ENCODE assay signal across 8 mouse cellular contexts in genomic region chr16:31664287-31664597, GRCm38 (mm10). TPM values are rescaled to one million over a fixed set of nuclear protein-coding genes. Genes with fewer than 3 reads are reported as not detected.
DNase-seq lines count a peak whose midpoint lies in the region; ATAC-seq and TF ChIP-seq lines count a peak whose summit lies in the region.

No protein-coding gene starts in this region.

- peak overlapping the region; percentile 92 for H3K4me3 ChIP-seq in kidney, embryonic 14.5 days (ENCODE audit: low read length)
- H3K4me3 ChIP-seq in bone marrow, adult 2 months (replicated peaks; ENCODE audit: control insufficient read depth, low read depth, low read length) = peak overlapping the region; percentile 78
- H3K4me3 ChIP-seq in hindbrain, embryonic 16.5 days (ENCODE audit: low read length) = peak overlapping the region; percentile 96
- H3K4me3 ChIP-seq in midbrain, embryonic 14.5 days (replicated peaks; ENCODE audit: low read depth, low read length) = peak overlapping the region; percentile 89

- peak overlapping the region; percentile 90 for H3K9ac ChIP-seq in kidney, embryonic 14.5 days (ENCODE audit: low read depth, low read length)
- peak overlapping the region; percentile 87 for H3K9ac ChIP-seq in hindbrain, embryonic 16.5 days (ENCODE audit: low read depth, low read length)
- H3K9ac ChIP-seq in midbrain, embryonic 14.5 days (replicated peaks; ENCODE audit: low read length) = peak overlapping the region; percentile 70

- H3K27ac ChIP-seq in kidney, embryonic 14.5 days (ENCODE audit: low read depth, low read length) = peak overlapping the region; percentile 91
- H3K27ac ChIP-seq in bone marrow, adult 2 months (ENCODE audit: control insufficient read depth, insufficient read depth, low read depth, low read length, poor library complexity) = peak overlapping the region; percentile 95; the same call in 1 of the 2 replicates
- peak overlapping the region; percentile 77 for H3K27ac ChIP-seq in hindbrain, embryonic 16.5 days (ENCODE audit: low read depth, low read length)
- H3K27ac ChIP-seq in midbrain, embryonic 14.5 days (replicated peaks; ENCODE audit: low read depth, low read length) = peak overlapping the region; percentile 83

- no peak for ATAC-seq in kidney, embryonic 14.5 days (ENCODE audit: low FRiP score, low TSS enrichment)
- peak; percentile 75; the same call in 1 of the 2 replicates for ATAC-seq in hindbrain, embryonic 16.5 days
- no peak; the same call in 1 of the 2 replicates for ATAC-seq in midbrain, embryonic 14.5 days (ENCODE audit: low FRiP score, low TSS enrichment)

- TF ChIP-seq POLR2A in bone marrow, adult 2 months (IDR thresholded peaks at IDR 0.05; ENCODE audit: borderline replicate concordance, control insufficient read depth, low read depth, low read length) = no peak

- H3K4me2 ChIP-seq in kidney, embryonic 14.5 days (replicated peaks; ENCODE audit: low read depth, low read length) = peak overlapping the region; percentile 56
- peak overlapping the region; percentile 81 for H3K4me2 ChIP-seq in hindbrain, embryonic 16.5 days (ENCODE audit: low read length)
- H3K4me2 ChIP-seq in midbrain, embryonic 14.5 days (ENCODE audit: low read length) = peak overlapping the region; percentile 75

- WGBS in kidney, embryonic 14.5 days = under 1% methylated on average over 36 of the region's 36 CpGs
- WGBS in bone marrow, adult 2 months = under 1% methylated on average over 36 of the region's 36 CpGs
- under 1% methylated on average over 18 of the region's 36 CpGs for WGBS in hindbrain, embryonic 16.5 days
- WGBS in midbrain, embryonic 14.5 days = 0% methylated on average over 33 of the region's 36 CpGs

- peaks cover 13% of the 10 kb centered on the region; the same call in 1 of the 2 replicates for H3K4me1 ChIP-seq in kidney, embryonic 14.5 days (ENCODE audit: control insufficient read depth, insufficient read depth, low read length)
- no peaks in the 10 kb centered on the region for H3K4me1 ChIP-seq in bone marrow, adult 2 months (ENCODE audit: control insufficient read depth, insufficient read depth, low read length)
- H3K4me1 ChIP-seq in hindbrain, embryonic 16.5 days (ENCODE audit: control insufficient read depth, insufficient read depth, low read depth, low read length) = peaks cover 11% of the 10 kb centered on the region
- peaks cover 12% of the 10 kb centered on the region; the same call in 1 of the 2 replicates for H3K4me1 ChIP-seq in midbrain, embryonic 14.5 days (ENCODE audit: control insufficient read depth, insufficient read depth, low read length)

- H3K36me3 ChIP-seq in kidney, embryonic 14.5 days (ENCODE audit: control insufficient read depth, insufficient read depth, low read length) = peaks cover 22% of the 10 kb centered on the region
- H3K36me3 ChIP-seq in hindbrain, embryonic 16.5 days (ENCODE audit: control insufficient read depth, insufficient read depth, low read length) = no peaks in the 10 kb centered on the region
- 0 out of 2 replicates have a peak, but pooled peaks cover 3% of the 10 kb centered on the region for H3K36me3 ChIP-seq in midbrain, embryonic 14.5 days (ENCODE audit: control insufficient read depth, insufficient read depth, low read length)

- H3K9me3 ChIP-seq in kidney, embryonic 14.5 days (ENCODE audit: control insufficient read depth, low read length) = no peaks in the 10 kb centered on the region
- no peaks in the 10 kb centered on the region for H3K9me3 ChIP-seq in hindbrain, embryonic 16.5 days (ENCODE audit: control insufficient read depth, low read length)
- no peaks in the 10 kb centered on the region for H3K9me3 ChIP-seq in midbrain, embryonic 14.5 days (ENCODE audit: control insufficient read depth, low read length)

- no peaks in the 10 kb centered on the region for H3K27me3 ChIP-seq in kidney, embryonic 14.5 days (ENCODE audit: control insufficient read depth, insufficient read depth, low read length)
- H3K27me3 ChIP-seq in hindbrain, embryonic 16.5 days (replicated peaks; ENCODE audit: control insufficient read depth, insufficient read depth, low read length) = peaks cover 2% of the 10 kb centered on the region; the same call in 1 of the 2 replicates
- H3K27me3 ChIP-seq in midbrain, embryonic 14.5 days (ENCODE audit: control insufficient read depth, insufficient read depth, low read length) = no peaks in the 10 kb centered on the region

- TF ChIP-seq CTCF in bone marrow, adult 2 months (IDR thresholded peaks at IDR 0.05; ENCODE audit: control insufficient read depth, insufficient read depth, low read length) = no peak

- DNase-seq in kidney, adult 8-10 months = no peak
- DNase-seq in midbrain, embryonic 14.5 days = no peak
- no peak for DNase-seq in cerebellum, postnatal 36 days
- DNase-seq in layer of hippocampus, adult 9-11 months = no peak
- no peak for DNase-seq in urinary bladder, adult 18-20 months (ENCODE audit: low spot score in 2 of 2)

RNA-seq across cellular contexts. Expression of gene Dlg1, which starts 1.0 kb away (rescaled TPM):
- polyA plus RNA-seq in kidney, embryonic 14.5 days (2014; fragmentation: Nextera tagmentation; extraction: Ambion mirVana) = 29.1 and 35.4 TPM in 2 replicates
- polyA plus RNA-seq in bone marrow, adult 2 months (2011; ENCODE audit: insufficient read depth, insufficient read length, low replicate concordance, missing spikeins) = 20.2 and 20.6 TPM in 2 replicates
- 12.7 and 13.4 TPM in 2 replicates for polyA plus RNA-seq in hindbrain, embryonic 16.5 days (2015; fragmentation: Nextera tagmentation; extraction: Ambion mirVana)
- 9.8 and 13.2 TPM in 2 replicates for polyA plus RNA-seq in midbrain, embryonic 14.5 days (2014; fragmentation: Nextera tagmentation; extraction: Ambion mirVana)
